Mouse (Mus musculus): Measurements from ENCODE around the gene March11.
A peak's percentile ranks its signal among the peaks of the same experiment; 100 is the strongest.

March11 gene

DNA sequence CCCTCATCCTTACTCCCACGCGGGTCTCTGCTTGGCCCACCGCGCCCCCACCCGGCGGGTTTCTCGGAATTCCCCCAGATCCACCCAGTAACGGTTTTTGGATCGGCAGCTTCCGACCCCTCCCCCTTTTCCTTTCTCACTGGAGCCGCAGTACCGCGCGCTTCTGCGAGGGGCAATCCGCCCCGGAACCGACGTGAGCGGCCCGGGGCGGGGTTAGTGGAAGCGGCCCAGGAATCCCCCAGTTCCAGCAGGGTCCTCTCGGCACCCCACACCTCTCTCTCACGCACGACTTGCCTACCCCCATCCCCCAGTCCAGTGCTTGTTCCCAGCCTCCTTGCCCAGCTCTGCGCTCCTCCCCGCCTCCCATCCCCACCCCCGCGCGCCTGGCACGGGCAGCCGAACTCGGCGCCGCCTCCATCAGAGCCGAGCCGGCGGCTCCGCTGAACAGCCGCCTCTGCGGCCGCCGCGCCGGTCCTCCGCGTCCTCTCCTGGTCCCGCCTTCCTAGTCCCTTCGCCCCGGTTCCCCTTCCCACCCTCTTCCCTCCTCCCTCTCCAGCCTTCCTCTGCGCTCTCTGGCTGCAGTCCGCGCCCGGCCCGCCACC, at the start of gene March11:
Gene March11 (plus strand): TSS at position 420 of the 602 bp plus-strand sequence.
- DNase-seq (ENCODE audit: extremely low spot score) = peak; percentile 74

DNA sequence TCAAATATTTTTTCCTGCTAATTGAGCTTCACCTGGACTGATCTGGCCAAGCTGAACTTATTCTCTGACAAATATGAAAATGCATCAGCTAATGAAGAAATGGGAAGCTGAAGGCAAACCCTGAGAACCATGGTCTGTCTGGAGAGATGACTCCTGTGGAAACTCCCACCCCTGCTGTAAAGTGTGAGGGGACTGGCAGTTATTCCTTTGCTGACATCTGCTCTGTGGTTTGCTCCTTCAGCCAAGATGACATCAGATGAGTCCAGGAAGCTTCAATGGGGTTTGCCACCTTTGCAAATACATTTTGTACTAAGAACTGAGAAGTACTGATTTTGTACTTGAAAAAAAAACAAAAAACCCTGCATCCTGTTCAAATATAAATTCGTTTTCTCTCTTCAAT, 46.5 kb upstream of the March11 start:
- no peak for DNase-seq (ENCODE audit: extremely low spot score)

DNA sequence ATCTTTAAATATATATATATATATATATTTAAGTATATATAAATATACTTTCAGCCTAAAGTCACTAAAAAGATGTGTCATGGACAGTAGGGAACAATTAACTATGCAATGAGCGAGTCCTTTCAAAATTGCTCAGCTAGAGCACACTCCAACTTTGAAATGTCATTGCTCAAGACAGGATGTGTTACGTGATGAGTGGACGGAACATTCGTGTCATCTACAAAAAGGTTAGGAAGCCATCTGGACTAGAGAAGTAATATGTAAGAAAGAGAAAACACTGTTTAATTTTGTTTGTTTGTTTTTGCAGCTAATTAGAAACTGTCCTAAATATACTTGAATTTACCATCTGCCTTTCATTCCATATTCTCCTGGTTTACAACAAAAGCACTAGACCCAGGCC, 39.3 kb upstream of the March11 start:
- DNase-seq (ENCODE audit: extremely low spot score) = no peak

DNA sequence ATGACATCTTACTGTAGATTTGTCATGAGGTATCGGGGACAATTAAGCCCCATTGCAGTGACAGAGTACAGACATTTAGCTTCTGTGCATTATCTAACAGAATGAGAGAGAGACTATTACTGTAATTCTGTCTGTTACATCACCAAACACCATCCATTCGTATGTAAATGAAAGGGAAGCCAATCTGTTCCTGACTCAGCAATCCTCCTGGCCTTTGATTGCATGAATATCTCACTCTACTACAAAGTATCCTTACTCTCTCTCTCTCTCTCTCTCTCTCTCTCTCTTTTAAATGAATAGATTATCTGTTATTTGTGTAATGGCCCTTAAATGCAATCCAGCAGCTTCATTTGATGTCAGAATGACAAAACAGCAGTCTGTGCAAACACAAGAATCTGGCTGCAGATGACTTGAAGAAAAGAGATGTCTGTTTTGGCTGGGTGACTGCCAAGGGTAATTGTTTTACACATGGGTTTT, 32.8 kb upstream of the March11 start:
- no peak for DNase-seq (ENCODE audit: extremely low spot score)

DNA sequence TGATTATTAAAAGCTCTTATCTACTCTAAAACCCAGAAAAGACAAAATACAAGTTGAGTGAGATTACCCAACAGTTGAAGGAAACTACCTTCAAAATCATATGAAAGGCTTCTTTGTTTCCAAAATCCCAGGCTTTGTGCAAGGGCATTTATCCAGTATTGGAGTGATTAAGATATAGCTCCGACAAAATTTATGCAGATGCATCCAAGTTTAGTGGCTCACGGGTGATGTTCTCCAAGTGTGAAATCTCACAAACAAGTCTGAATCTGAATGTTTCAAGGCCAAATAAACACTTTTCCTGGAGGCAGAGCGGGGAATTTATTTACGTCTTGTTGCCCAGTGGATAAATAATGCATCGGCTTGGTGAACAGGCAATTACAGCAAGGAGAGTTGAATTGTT, 32.2 kb upstream of the March11 start:
- DNase-seq (ENCODE audit: extremely low spot score) = no peak

DNA sequence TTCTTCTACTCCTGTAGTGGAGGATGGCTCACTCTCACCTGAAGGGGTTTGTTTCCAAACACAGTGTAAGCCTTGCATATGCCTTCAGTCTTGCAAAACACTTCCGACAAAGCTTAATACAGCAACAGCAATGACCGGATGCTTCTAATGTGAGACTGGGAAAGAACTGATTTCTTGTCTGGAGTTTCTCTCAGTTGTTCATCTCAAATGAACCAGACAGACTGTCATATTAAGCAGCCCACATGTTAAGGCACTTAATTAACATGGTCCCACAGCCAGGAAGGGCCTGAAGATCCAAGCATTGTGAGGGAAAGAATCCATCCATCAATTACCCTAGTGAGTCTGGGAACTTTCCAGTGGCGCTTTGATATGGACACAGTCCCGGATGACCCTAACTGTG, 17.0 kb upstream of the March11 start:
- no peak for DNase-seq (ENCODE audit: extremely low spot score)

DNA sequence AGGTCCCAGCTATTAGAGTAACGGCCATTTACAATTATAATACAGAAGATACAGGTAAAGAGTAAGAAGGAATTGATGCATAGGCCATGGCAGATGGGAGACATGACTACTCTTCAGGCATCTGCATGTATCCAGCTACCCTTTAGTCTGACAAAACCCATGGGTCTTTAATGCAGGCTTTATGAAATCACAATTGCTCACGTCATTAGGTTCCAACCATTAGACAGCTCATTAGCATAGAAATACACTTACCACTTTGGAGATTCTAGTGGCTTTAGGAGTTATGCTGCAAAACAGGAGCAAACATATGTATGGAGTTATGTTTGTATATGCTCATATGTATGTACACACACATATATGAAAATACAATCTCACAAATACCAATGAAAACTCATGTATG, 16.0 kb upstream of the March11 start:
- no peak for DNase-seq (ENCODE audit: extremely low spot score)

DNA sequence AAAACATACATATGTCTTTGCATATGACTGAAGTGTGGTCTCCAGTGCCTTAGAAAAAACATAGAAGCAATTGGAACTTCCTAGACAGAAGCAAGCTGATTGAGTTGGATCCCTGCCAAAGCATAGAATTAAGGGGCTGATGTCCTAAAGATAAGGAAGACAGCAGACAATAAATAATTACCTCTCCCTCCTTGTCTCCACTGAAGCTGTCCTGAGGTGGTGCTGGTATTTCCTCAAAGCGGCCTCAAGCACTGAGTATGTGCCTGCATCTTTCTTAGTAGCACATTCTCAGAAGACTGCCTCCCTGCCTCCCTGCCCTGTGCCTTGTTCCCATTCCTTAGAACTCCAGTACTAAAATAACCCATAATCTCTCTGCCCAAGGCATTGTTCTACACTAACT, 15.6 kb upstream of the March11 start:
- DNase-seq (ENCODE audit: extremely low spot score) = no peak

DNA sequence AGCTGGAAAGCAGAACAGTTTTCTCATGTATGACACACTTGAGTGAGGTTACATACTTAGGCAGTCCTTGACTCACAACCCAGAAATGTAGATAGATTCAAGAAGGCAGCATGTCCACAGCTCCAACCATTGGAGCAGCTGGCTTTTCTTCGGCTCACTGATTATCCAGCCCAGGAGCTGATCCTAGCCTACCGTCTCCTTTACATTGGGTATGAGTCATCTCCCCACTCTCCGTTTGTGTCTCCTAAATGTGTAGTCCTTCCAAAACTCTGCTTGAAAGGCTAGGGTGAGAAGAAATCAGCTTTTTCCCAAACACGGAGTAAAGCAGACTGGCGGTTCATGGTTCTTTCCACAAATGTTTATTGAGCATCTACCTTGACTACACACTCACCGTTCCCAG, 10.2 kb upstream of the March11 start:
- no peak for DNase-seq (ENCODE audit: extremely low spot score)

DNA sequence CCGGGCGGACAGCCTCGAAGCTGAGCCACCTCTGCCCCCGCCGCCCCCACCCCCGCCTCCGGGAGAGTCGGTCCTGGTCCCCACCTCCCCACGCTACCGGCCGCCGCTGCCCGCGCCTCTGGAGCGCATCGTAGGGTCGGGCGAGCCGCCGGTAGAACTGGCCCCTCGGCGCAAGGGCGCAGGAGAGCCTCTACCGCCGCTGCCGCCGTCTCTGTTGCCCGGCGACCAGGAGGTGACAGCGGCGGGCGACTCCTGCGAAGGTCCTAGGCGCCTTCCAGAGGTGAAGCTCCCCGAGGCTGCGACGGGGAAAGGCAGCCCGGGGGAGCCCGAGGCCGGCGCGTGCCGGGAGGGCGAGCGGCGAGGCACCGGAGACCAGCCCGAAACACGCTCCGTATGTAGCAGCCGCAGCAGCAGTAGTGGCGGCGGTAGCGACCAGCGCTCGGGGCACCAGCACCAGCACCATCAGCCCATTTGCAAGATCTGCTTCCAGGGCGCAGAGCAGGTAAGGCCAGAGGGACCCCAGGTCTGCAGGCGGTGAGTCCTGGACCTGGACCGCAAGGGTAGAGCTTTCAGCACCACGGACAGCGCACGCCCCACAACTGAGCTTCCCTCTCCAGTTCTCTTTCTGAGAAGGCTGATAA, 563 bp downstream of the March11 start:
- peak; percentile 80 for DNase-seq (ENCODE audit: extremely low spot score)

DNA sequence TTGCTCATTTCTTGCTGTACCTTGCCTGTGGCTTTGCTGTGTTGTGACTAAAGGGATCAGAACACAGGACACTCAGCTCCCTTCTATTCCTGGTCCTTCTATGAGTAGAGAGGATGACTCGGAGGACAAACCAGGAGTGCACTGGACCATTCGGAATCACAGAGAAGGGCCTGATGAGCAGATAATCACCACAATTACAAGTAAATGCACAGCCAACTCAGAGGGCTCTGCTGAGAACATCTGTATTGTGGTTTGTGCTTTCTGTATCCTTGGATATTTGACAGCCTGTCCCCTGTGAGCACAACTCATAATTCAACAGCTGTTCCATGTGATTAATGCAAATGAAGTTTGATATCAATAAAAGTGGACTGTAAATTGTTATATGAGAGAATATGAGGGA, 11.0 kb downstream of the March11 start:
- DNase-seq (ENCODE audit: extremely low spot score) = no peak

DNA sequence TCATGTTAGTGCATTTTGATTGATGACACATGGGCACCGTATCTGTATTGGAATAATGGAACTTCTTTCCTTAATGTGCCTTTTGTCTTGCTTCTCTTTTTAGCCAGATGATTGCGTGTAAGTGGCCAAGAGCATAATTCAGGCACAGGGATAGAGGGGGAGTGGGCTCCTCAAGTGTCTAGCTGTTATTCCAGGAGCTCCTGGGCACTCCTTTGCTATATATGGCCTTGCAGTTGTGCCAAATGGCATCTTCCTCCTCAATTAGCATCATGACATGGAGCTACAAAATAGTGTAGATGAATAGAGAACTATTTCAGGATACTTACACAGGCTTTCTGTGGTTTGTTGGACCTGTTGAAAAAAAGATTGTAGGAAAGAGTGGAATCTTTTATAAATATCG, 11.6 kb downstream of the March11 start:
- DNase-seq (ENCODE audit: extremely low spot score) = no peak

DNA sequence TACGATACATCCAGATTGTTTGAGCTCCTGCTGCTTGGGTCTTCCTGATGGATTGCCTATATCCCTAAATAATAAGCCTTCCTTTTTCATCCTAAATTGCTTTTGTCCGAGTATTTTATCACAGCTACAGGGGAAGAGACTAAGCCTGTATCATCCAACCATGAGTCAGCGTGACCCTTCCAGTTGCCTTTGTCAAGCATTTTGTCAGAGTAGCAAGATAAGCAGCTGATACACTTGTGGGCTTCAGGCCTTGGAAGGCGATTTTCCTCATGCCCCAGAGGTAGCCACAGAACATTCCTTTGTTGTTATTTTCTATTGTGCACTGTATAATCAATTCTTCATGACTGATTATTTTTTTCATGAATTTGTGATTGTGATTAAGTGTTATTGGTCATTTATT, 14.0 kb downstream of the March11 start:
- DNase-seq (ENCODE audit: extremely low spot score) = no peak

DNA sequence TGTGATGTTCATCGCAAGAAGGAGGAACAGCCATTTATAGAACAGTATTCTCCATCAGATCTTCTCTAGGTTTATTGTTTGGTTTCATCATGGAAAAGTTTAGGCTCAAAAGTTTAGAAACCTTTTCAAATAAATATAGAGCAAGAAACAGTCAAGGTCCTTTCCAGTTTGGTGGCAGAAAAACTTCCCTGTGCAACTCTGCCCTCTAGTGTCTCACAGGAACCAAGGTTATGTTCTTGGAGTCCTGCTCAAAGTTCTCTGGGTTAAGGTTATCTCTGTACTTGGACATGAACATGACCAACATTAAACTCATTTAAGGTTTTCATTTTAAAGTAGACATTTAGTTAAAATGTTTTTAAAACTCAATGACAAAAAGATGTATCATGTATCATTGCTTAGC, 18.3 kb downstream of the March11 start:
- DNase-seq (ENCODE audit: extremely low spot score) = peak; percentile 25

DNA sequence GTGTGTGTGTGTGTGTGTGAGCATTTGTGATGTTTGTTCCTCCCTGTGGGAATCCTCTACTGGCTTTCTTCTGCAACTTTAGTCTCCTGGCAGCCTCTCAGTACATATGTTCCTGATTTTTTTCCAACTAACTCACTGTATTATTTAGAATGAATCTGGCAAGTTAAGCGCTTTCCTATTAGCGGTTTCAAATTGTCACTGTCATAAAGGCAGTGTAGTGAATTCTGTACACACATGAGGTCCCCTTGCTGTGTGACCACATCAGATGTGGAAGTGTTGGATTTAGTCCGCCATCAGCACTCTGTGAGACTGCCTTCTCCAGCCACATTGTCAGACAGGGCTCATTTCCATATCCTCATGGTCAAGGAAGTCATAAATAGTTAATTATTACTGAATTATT, 26.9 kb downstream of the March11 start:
- DNase-seq (ENCODE audit: extremely low spot score) = no peak

DNA sequence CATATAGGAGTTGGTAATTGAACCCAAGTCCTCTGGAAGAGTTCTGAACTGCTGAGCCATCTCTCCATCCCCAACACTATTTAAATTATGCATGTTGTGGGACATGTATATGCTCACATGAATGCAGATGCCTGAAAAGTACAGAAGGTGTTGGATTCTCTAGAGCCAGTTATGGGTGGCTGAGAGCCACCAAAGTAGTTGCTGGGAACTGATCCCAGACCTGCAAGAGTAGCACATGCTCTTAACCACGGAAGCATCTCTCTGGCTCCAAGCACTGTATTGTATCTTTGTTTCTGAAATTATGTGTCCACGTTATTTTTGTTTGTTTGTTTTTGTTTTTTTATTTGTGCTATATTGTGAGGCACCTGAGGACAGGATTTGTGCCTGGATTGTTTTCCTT, 28.9 kb downstream of the March11 start:
- no peak for DNase-seq (ENCODE audit: extremely low spot score)

DNA sequence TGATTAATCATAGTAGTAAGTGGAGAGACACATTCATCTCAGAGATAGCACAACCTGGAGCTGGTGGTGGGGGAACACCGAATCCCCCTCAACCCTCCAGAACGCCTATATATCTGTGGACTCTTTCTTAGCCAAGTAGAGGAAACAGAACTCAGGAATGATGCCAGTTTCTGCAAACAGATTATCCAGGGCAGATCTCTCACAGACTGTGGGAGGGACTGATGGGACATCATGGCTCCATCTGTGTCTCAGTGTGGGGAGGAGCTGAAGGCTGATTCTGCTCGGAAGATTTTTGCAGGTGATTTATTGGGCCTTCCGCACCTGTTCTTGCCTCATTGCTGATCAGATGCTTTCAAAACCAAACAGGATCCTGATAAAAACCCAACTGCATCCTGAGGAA, 29.5 kb downstream of the March11 start:
- DNase-seq (ENCODE audit: extremely low spot score) = no peak

DNA sequence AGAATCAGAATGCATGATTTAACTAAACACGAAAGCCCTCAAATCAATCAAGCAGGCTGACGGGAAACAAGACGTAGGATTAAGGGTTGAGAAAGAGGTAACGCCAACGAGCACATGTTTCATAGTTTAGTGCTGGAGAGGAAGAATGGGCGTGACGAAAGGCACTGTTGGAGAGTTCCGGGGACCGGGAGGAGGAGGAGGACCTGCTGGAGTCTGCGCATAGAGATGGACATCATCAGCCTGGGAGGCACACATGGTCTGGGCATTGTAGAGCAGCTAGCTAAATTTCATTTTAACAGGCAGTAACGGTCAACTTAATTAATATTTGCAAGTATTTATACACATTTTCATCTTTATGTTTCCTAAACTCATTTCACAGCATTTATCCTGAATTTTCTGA, 31.6 kb downstream of the March11 start:
- no peak for DNase-seq (ENCODE audit: extremely low spot score)

DNA sequence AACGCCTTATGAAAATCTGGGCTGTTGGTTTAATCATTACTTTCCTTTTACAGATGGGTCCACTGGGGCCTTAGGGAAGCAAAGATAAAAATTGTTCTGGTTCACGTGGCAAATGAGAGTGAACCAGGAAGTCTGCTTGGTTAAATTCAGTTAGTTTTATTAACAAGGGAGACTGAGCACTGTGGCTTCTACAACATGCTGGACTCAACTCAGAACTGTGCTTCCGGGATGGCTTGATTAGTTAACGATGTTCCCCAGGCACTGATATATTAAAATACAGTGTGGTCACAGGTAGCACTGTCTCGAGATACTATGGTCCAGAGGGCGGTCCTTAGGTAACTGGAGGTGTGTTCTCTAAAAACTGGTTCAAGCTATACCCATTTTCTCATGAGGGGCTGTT, 32.1 kb downstream of the March11 start:
- no peak for DNase-seq (ENCODE audit: extremely low spot score)

DNA sequence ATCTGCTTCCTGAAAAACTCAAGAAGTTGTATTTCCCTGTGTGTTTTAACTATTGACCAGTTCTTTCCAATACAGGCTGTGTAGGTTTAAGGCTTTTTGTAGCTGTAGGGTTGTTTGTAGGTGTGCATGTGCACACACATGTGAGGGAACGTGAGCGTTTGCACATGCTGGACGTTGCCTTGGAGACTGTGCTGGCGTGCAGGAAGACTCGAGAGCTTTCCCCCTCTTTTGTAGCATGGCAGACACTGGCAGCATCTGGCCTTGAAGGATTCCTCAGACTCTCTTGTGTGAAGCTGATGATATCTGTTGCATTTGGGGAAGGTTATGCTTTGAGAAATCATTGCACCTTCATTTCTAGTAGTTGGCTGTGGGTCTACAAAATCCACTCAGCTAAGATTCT, 35.5 kb downstream of the March11 start:
- no peak for DNase-seq (ENCODE audit: extremely low spot score)

DNA sequence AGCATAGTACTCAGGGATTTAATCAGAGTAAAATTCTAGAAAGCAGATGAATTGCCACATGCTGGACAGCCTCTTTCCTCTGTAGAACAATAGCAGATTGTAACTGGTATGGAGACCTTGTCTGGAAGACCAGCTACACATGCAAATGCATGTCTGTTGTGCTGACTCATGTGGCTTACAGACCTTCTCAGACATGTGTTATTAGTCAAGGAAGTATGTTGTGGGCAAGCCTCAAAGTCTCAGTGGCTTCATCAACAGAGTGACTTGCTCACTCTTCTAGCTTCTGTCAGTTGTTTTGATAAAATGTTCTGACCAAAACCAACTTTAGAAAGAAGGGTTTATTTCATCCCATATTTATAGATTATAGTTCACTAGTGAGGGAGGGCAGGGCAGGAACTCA, 44.8 kb downstream of the March11 start:
- DNase-seq (ENCODE audit: extremely low spot score) = no peak

DNA sequence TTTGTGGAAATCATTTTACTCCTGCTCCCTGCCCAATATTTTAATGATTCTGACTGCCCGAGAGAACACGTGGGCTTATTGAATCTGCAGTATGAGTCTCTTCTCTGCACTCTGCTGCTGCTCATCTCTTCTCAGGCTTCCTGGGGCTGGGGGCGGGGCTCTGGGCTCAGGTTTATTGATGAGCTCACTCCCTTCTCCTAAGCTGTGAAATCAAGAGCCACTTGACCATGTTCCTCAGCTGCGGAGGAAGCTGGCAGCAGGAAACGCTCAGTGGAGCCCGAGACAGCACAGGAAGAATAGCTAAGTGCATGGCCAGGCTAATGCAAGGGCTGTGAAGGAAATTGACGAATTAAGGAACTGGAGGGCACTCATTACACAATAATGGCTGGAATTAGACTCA, 56.5 kb downstream of the March11 start:
- peak; percentile 2 for DNase-seq (ENCODE audit: extremely low spot score)

DNA sequence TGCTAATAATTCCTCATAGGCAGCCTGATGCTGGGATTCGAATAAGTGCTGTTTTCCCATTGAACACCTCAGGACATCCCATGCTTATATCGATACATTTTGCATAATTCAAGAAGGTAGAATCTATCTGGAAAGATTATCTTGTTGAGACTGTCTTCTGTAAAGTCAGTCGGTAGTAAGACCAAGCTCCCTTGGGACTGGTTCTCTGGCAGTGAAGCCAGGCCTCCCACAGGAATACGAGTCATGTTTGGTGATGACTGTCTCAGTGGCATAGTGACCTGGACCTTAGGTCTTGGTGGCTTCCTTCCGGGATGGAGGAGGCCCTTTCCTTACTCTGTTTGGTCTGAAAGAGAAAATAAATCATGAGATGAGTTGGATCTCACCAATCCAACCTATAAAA, 57.7 kb downstream of the March11 start:
- DNase-seq (ENCODE audit: extremely low spot score) = no peak

DNA sequence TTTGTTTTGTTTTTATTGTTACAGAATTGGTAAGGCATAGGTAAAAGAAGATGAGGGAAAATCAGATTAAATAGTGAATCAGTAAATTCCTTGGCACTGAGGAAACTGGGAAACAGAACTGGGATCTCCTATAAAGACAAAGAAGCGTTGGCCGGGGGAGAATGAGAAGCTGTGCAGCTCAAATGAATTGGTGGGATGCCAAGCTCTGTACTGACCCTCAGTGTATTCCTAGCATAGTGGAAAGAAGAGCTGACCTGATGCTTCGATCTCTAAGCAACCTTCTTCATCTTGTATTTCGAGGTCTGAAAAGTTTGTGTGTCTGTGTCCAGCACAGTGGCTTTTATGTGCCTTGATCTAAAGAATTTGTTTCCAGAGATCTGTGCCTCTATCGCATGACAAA, 64.9 kb downstream of the March11 start:
- no peak for DNase-seq (ENCODE audit: extremely low spot score)

Data from embryo, embryonic 9.5 days (tissue).